Mouse (Mus musculus) myocyte (in vitro differentiated cells): ENCODE measurements at regions not wholly inside any gene's neighbourhood (a gene's known extent, or its start where the extent isn't known, plus 50 kb on each side); places are given as distances from the start of the nearest gene placed in this dataset.

Experiments
- CEBPB ChIP-seq: IDR thresholded peaks from 2 replicates; pipeline ENCODE4 v1.6.1; 2011; ENCODE audit warnings: mild to moderate bottlenecking, moderate library complexity; ENCODE audit not compliant: poor library complexity, insufficient read depth, severe bottlenecking
- E2F4 ChIP-seq: IDR thresholded peaks from one replicate; pipeline ENCODE4 v1.6.1; 2011; ENCODE audit warnings: mild to moderate bottlenecking, control low read depth, moderate library complexity; ENCODE audit not compliant: insufficient read depth
- MAX ChIP-seq: IDR thresholded peaks from one replicate; pipeline ENCODE4 v1.6.1; 2011; ENCODE audit warnings: low read depth, mild to moderate bottlenecking, control low read depth
- MYOD1 ChIP-seq, 3 experiments: IDR thresholded peaks; one replicate each; pipeline ENCODE4 v1.6.1; 2011; ENCODE audit warnings: control low read depth in 2 of 3, low read depth in 2 of 3, mild to moderate bottlenecking in 2 of 3, moderate library complexity in 1 of 3; ENCODE audit not compliant: insufficient read length in 2 of 3, control insufficient read depth in 1 of 3
- MYOG ChIP-seq, 3 experiments: IDR thresholded peaks; one replicate each; pipeline ENCODE4 v1.6.1; 2011; ENCODE audit warnings: control low read depth in 2 of 3, low read depth in 2 of 3, mild to moderate bottlenecking in 2 of 3; ENCODE audit not compliant: insufficient read length in 2 of 3, control insufficient read depth in 1 of 3, insufficient read depth in 1 of 3
- POLR2A ChIP-seq: IDR thresholded peaks from one replicate; pipeline ENCODE4 v1.6.1; 2011; ENCODE audit warnings: low read depth, mild to moderate bottlenecking, control low read depth, moderate library complexity; ENCODE audit not compliant: insufficient read length
- POLR2AphosphoS2 ChIP-seq: IDR thresholded peaks from one replicate; pipeline ENCODE4 v1.6.1; 2011; ENCODE audit warnings: low read depth, control low read depth; ENCODE audit not compliant: insufficient read length
- REST ChIP-seq: IDR thresholded peaks from one replicate; pipeline ENCODE4 v1.6.1; 2011; ENCODE audit warnings: mild to moderate bottlenecking, control low read depth, moderate library complexity; ENCODE audit not compliant: insufficient read depth, insufficient read length
- SRF ChIP-seq: IDR thresholded peaks from one replicate; pipeline ENCODE4 v1.6.1; 2011; ENCODE audit warnings: low read depth; ENCODE audit not compliant: control insufficient read depth, insufficient read length
- TCF12 ChIP-seq: IDR thresholded peaks from one replicate; pipeline ENCODE4 v1.6.1; 2011; ENCODE audit warnings: mild to moderate bottlenecking, control low read depth; ENCODE audit not compliant: poor library complexity, insufficient read depth, severe bottlenecking
- TCF3 ChIP-seq: IDR thresholded peaks from one replicate; pipeline ENCODE4 v1.6.1; 2011; ENCODE audit warnings: low read depth, control low read depth; ENCODE audit not compliant: insufficient read length
- USF1 ChIP-seq: IDR thresholded peaks from one replicate; pipeline ENCODE4 v1.6.1; 2011; ENCODE audit warnings: low read depth, mild to moderate bottlenecking, control low read depth, moderate library complexity

DNA sequence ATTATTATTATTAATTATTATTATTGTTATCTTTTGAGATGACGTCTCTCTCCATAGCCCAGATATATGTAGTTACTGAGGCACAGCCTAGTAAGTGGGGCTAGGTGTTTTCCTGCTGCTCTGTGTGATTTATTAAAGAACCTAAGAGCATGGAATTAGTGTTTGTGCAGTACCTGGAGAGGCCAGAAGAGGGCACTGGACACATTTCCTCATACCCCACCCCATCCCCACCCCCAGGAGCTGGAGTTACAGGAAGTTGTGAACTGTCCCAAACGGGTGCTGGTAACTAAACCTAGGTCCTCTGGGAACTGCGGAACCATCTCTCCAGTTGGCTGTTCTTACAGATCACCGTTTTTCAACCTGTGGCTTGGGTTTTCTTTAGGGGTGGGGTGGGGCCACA lies 129.9 kb downstream of the Gm10131 start:
- TF ChIP-seq POLR2A (no peak), TCF12 (no peak), MAX (no peak), E2F4 (no peak), CEBPB (no peak), USF1 (no peak), POLR2AphosphoS2 (no peak), REST (no peak), TCF3 (no peak), MYOG (IDR thresholded peaks at IDR 0.05; ENCODE audit: control insufficient read depth in 1 of 3, insufficient read depth in 1 of 3, insufficient read length in 2 of 3, low read depth in 2 of 3) (no peak), MYOD1 (IDR thresholded peaks at IDR 0.05; ENCODE audit: control insufficient read depth in 1 of 3, insufficient read length in 2 of 3, low read depth in 2 of 3) (no peak), SRF (no peak)
